Mouse (Mus musculus) kidney, embryonic 15.5 days (tissue): ENCODE measurements around the gene Ppp2r5e. TPM values are rescaled to one million over a fixed set of nuclear protein-coding genes. Genes with fewer than 3 reads are reported as not detected.

ENCODE experiments used
- ATAC-seq: fragments of 200-750 bp; cut with Nextera tagmentation; replicated peaks from 2 replicates; pipeline ENCODE4 v1.8.0; 2017; ENCODE audit warnings: moderate TSS enrichment; ENCODE audit not compliant: low FRiP score
- H3K27ac ChIP-seq: fragments of 300-500 bp; sonication (generic); 2 replicates; pipeline ENCODE4 v1.5.1; 2015; ENCODE audit warnings: mild to moderate bottlenecking, inconsistent platforms
- H3K27me3 ChIP-seq: fragments of 300-500 bp; sonication (generic); 2 replicates; pipeline ENCODE4 v1.6.1; 2015; ENCODE audit warnings: inconsistent platforms
- H3K36me3 ChIP-seq: fragments of 300-500 bp; sonication (generic); 2 replicates; pipeline ENCODE4 v1.6.1; 2015; ENCODE audit warnings: inconsistent platforms
- H3K4me1 ChIP-seq: fragments of 300-500 bp; sonication (generic); 2 replicates; pipeline ENCODE4 v1.6.1; 2015; ENCODE audit warnings: inconsistent platforms
- H3K4me2 ChIP-seq: fragments of 300-500 bp; sonication (generic); 2 replicates; pipeline ENCODE4 v1.6.1; 2015; ENCODE audit warnings: moderate library complexity, mild to moderate bottlenecking, inconsistent platforms
- H3K4me3 ChIP-seq: fragments of 300-500 bp; sonication (generic); replicated peaks from 2 replicates; pipeline ENCODE4 v1.5.1; 2015; ENCODE audit warnings: mild to moderate bottlenecking, inconsistent platforms
- H3K9ac ChIP-seq: fragments of 300-500 bp; sonication (generic); 2 replicates; pipeline ENCODE4 v1.6.1; 2015; ENCODE audit warnings: mild to moderate bottlenecking, inconsistent platforms
- H3K9me3 ChIP-seq: fragments of 300-500 bp; sonication (generic); replicated peaks from 2 replicates; pipeline ENCODE4 v1.6.1; 2016; ENCODE audit warnings: inconsistent platforms
- WGBS: fragments of 180-500 bp; shearing (Covaris S2); methylation state at CpG from one replicate; pipeline ENCODE4 v1.1.7; 2015; ENCODE audit warnings: mixed read lengths; 5-methylcytosine and 5-hydroxymethylcytosine counted together
- polyA plus RNA-seq: library from polyadenylated mRNA; unstranded; fragments of >200 nt; fragmentation: Nextera tagmentation; extraction: Ambion mirVana; gene quantifications from 2 replicates; pipeline ENCODE4 v1.2.1, GENCODE M21; 2015

Ppp2r5e gene
- polyA plus RNA-seq, 1 experiment from 2014 or later, result 12.4 TPM

- no peaks in the 10 kb centered on the region for H3K9me3 ChIP-seq
- no peak overlapping the region for H3K27ac ChIP-seq
- H3K4me3 ChIP-seq, result no peak overlapping the region
- WGBS, result 88% methylated on average over 3 of the region's 3 CpGs
- no peak overlapping the region for H3K4me2 ChIP-seq
- H3K4me1 ChIP-seq, result peaks cover 8% of the 10 kb centered on the region; the same call in 1 of the 2 replicates
- no peak overlapping the region for H3K9ac ChIP-seq
- no peaks in the 10 kb centered on the region for H3K27me3 ChIP-seq
- ATAC-seq, result no peak
- H3K36me3 ChIP-seq, result peaks cover 17% of the 10 kb centered on the region
These were observed 117.4 kb downstream of the Ppp2r5e start for GRCm38 (mm10) chr12:75478596-75478995.

GRCm38 (mm10) chr12:75478117-75478516, 117.9 kb downstream of the Ppp2r5e start:
- Histone ChIP-seq H3K4me3 (no peak overlapping the region), H3K27ac (no peak overlapping the region), H3K4me2 (no peak overlapping the region), H3K9me3 (no peaks in the 10 kb centered on the region), H3K9ac (no peak overlapping the region), H3K4me1 (peaks cover 8% of the 10 kb centered on the region; the same call in 1 of the 2 replicates), H3K36me3 (peaks cover 15% of the 10 kb centered on the region), H3K27me3 (no peaks in the 10 kb centered on the region)
- 76% methylated on average over 4 of the region's 4 CpGs for WGBS
- ATAC-seq, result no peak

GRCm38 (mm10) chr12:75473021-75473420, 123.0 kb downstream of the Ppp2r5e start:
- Histone ChIP-seq H3K36me3 (peaks cover 9% of the 10 kb centered on the region), H3K27me3 (no peaks in the 10 kb centered on the region), H3K4me1 (peaks cover 14% of the 10 kb centered on the region; the same call in 1 of the 2 replicates), H3K27ac (peak overlapping the region; percentile 7; the same call in 1 of the 2 replicates), H3K4me2 (no peak overlapping the region), H3K9me3 (no peaks in the 10 kb centered on the region), H3K4me3 (no peak overlapping the region), H3K9ac (no peak overlapping the region)
- WGBS, result 84% methylated on average over 2 of the region's 2 CpGs
- ATAC-seq, result peak; percentile 75

DNA sequence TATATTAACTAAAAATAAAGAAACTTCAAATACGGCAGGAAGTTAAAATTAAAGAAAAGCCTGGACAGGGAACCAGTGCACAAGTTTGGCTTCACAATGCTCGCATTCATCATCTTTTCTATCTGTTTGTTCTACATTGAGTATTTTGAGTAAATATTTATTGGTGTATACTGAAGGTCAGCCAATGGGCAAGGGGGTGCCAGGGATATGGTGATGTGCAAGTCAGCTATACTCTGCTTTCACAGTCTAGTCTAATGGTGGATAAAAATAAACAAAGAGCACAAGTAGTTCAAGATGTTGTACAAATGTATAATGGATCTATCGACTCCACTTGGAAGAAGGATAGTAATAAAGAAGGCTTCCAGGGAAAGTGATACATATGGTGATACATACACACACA, 123.9 kb downstream of the Ppp2r5e start:
- no peak overlapping the region for H3K27ac ChIP-seq
- no peak overlapping the region for H3K9ac ChIP-seq
- peaks cover 12% of the 10 kb centered on the region for H3K36me3 ChIP-seq
- no peak for ATAC-seq
- no peaks in the 10 kb centered on the region for H3K9me3 ChIP-seq
- no peaks in the 10 kb centered on the region for H3K27me3 ChIP-seq
- WGBS, result 88% methylated on average over 3 of the region's 3 CpGs
- no peak overlapping the region for H3K4me3 ChIP-seq
- peaks cover 14% of the 10 kb centered on the region; the same call in 1 of the 2 replicates for H3K4me1 ChIP-seq
- H3K4me2 ChIP-seq, result no peak overlapping the region

DNA sequence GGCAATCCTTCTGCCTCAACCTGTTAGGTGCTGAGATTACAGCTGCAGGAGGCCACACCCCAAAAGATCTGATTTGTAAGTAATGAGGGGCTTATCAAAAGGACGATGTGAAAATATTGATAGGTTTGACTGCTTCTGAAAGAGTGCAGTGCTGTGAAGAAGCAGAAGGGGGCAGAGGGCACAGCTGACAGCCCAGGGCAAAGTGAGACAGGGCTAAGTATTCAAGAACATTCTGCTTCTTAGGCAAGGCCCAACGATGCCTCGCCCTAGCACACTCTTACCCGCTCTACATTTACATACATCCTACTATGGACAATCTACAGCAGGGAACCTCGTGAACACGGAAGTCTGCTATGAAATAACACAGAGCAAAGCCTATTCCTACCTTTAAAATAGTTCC, 128.2 kb downstream of the Ppp2r5e start:
- ATAC-seq, result no peak
- WGBS, result 92% methylated on average over 6 of the region's 6 CpGs
- no peak overlapping the region for H3K9ac ChIP-seq
- peaks cover 47% of the 10 kb centered on the region for H3K36me3 ChIP-seq
- no peak overlapping the region for H3K27ac ChIP-seq
- H3K9me3 ChIP-seq, result no peaks in the 10 kb centered on the region
- H3K4me1 ChIP-seq, result 0 out of 2 replicates have a peak, but pooled peaks cover 7% of the 10 kb centered on the region
- H3K4me2 ChIP-seq, result no peak overlapping the region
- no peak overlapping the region for H3K4me3 ChIP-seq
- no peaks in the 10 kb centered on the region for H3K27me3 ChIP-seq

DNA sequence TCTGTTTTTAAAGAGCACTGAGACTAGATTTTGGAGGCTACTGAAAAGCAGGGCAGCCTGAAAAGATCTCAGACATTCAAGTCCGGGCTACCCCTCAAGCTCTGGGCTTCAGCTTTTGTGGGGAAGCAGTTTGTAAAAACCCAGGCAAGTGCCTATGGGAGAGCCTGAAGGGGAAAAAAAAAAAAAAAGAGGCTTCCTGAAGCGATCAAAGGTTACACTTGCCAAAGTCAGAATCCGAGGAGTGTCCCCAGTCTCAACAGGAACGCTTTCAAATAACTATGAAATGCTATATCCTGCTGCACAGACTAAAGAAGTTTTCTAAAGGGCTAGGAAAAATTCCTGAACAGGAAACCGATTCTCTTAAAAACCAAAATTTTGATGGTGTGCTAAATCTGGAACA, 128.9 kb downstream of the Ppp2r5e start:
- no peaks in the 10 kb centered on the region for H3K27me3 ChIP-seq
- H3K4me1 ChIP-seq, result 0 out of 2 replicates have a peak, but pooled peaks cover 7% of the 10 kb centered on the region
- no peak for ATAC-seq
- no peak overlapping the region for H3K9ac ChIP-seq
- no peak overlapping the region for H3K27ac ChIP-seq
- H3K4me3 ChIP-seq, result no peak overlapping the region
- no peak overlapping the region for H3K4me2 ChIP-seq
- WGBS, result 75% methylated on average over 5 of the region's 5 CpGs
- no peaks in the 10 kb centered on the region for H3K9me3 ChIP-seq
- H3K36me3 ChIP-seq, result peaks cover 52% of the 10 kb centered on the region

DNA sequence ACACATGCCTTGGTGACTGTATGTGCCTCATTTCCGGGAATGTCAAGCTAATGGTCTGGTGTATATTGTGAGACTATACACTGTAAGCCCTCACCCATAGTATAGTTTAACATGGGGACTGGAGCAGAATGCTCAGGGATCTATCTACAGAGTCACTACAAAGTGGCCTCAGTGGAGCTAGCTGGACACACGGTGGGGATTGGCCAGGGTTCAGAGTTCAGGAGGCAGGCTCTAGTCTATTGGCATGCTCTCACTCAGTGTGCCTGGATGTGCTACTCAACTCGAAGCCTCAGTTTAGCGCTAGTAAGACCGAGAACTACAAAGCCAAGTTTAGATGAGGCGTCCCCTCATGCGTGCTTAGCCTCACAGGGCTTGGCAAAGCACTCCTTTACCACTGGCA, 129.8 kb downstream of the Ppp2r5e start:
- 92% methylated on average over 7 of the region's 7 CpGs for WGBS
- 0 out of 2 replicates have a peak, but pooled peaks cover 7% of the 10 kb centered on the region for H3K4me1 ChIP-seq
- no peak for ATAC-seq
- no peaks in the 10 kb centered on the region for H3K9me3 ChIP-seq
- peaks cover 61% of the 10 kb centered on the region for H3K36me3 ChIP-seq
- no peaks in the 10 kb centered on the region for H3K27me3 ChIP-seq
- no peak overlapping the region for H3K4me2 ChIP-seq
- H3K27ac ChIP-seq, result no peak overlapping the region
- H3K4me3 ChIP-seq, result no peak overlapping the region
- H3K9ac ChIP-seq, result no peak overlapping the region

DNA sequence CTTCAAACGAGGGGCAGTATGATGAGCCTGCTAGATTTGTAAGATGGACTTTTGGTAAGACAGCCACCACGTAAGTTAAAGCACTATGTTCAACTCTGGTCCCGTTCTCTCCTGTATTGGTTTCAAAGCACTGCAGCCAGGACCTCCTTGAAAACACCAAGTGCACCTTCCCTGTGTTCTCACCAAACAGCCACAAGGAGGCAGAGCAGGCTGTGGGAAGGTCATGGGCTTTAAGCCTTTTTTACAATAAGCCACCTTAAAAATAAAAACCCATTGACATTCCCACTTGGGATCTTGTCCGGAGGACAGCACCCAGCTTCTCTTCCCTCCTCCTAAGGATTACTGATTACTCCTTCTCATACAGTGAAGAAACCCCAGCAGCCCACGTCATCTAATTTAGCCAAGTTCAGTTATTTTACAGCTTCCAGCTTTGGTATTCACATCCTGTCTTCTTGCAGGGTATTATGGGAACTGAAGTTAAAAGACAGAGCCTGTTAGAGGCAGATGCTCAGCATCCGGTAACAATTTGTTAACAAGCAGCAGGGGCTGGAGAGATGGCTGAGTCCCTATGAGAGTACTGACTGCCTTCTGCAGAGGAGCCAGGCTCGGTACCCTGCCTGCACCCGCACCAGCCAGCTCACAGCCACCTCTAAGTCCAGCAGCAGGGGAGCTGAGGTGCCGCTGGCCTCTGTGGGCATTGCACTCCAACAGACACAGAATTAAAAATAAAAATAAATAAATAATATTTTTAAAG, 131.9 kb downstream of the Ppp2r5e start:
- WGBS, result 83% methylated on average over 9 of the region's 9 CpGs
- Histone ChIP-seq H3K9ac (no peak overlapping the region), H3K27me3 (no peaks in the 10 kb centered on the region), H3K4me3 (no peak overlapping the region), H3K4me1 (no peaks in the 10 kb centered on the region), H3K9me3 (no peaks in the 10 kb centered on the region), H3K4me2 (no peak overlapping the region), H3K36me3 (peaks cover 76% of the 10 kb centered on the region), H3K27ac (no peak overlapping the region)
- no peak for ATAC-seq

GRCm38 (mm10) chr12:75460561-75460960, 135.5 kb downstream of the Ppp2r5e start:
- ATAC-seq, result no peak
- Histone ChIP-seq H3K9me3 (no peaks in the 10 kb centered on the region), H3K36me3 (peaks cover 80% of the 10 kb centered on the region), H3K4me1 (no peaks in the 10 kb centered on the region), H3K4me2 (no peak overlapping the region), H3K27ac (no peak overlapping the region), H3K4me3 (no peak overlapping the region), H3K27me3 (no peaks in the 10 kb centered on the region), H3K9ac (no peak overlapping the region)
- 87% methylated on average over 5 of the region's 5 CpGs for WGBS

DNA sequence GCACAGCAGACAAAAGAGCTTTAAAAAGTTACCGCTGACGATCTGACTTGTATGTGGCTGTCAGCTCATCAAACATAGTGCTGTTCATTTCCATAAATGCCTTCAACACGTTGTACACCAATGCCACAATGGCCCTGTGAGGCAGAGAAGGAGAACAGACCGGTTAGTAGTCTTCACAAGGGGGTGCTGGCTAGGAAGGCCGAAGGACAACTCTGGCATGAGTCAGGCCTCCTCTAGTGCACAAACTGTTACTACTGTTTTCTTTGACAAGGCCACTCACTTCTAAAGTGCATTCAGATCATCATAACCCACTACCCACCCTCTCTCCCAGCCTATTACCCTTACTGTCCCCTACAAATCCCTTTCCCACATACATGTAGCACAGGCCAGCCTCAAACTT, 136.4 kb downstream of the Ppp2r5e start:
- H3K36me3 ChIP-seq, result peaks cover 74% of the 10 kb centered on the region

GRCm38 (mm10) chr12:75453441-75453840, 142.6 kb downstream of the Ppp2r5e start:
- H3K4me3 ChIP-seq, result no peak overlapping the region
- no peak for ATAC-seq
- H3K9me3 ChIP-seq, result no peaks in the 10 kb centered on the region
- peaks cover 59% of the 10 kb centered on the region for H3K36me3 ChIP-seq
- H3K27me3 ChIP-seq, result no peaks in the 10 kb centered on the region
- H3K4me2 ChIP-seq, result no peak overlapping the region
- 0 out of 2 replicates have a peak, but pooled peaks cover 12% of the 10 kb centered on the region for H3K4me1 ChIP-seq
- WGBS, result 95% methylated on average over 6 of the region's 6 CpGs
- no peak overlapping the region for H3K9ac ChIP-seq
- no peak overlapping the region for H3K27ac ChIP-seq

More for the DNA sequence above, 136.4 kb downstream of the Ppp2r5e start:
- Histone ChIP-seq H3K4me1 (no peaks in the 10 kb centered on the region), H3K4me3 (no peak overlapping the region), H3K9me3 (no peaks in the 10 kb centered on the region), H3K27ac (no peak overlapping the region), H3K9ac (no peak overlapping the region), H3K27me3 (no peaks in the 10 kb centered on the region), H3K4me2 (no peak overlapping the region)
- 93% methylated on average over 5 of the region's 5 CpGs for WGBS
- ATAC-seq, result no peak

DNA sequence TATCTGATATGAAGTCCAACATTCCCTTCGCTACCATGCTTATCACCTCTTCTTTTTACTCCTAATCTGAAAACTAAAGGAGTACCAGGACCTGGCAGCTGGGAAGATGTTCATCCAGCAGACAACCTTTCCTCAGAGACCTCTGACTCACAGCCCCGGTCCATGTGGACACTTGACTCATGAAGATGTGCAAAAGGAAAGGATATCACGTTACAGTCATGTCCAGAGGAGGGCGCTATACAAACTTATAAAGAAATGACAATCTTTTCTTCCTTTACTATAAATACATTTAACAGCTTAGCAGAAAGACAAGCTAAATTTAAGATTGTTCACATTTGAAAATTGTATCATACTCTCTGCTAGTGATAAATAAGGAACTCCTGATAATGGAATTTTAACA, 143.0 kb downstream of the Ppp2r5e start:
- no peak for ATAC-seq
- H3K4me2 ChIP-seq, result no peak overlapping the region
- H3K4me3 ChIP-seq, result no peak overlapping the region
- peaks cover 55% of the 10 kb centered on the region for H3K36me3 ChIP-seq
- WGBS, result 77% methylated on average over 4 of the region's 4 CpGs
- H3K27ac ChIP-seq, result no peak overlapping the region
- H3K4me1 ChIP-seq, result 0 out of 2 replicates have a peak, but pooled peaks cover 12% of the 10 kb centered on the region
- H3K27me3 ChIP-seq, result no peaks in the 10 kb centered on the region
- no peaks in the 10 kb centered on the region for H3K9me3 ChIP-seq
- no peak overlapping the region for H3K9ac ChIP-seq
